Mouse (Mus musculus) midbrain, postnatal 0 days (tissue): Measurements from ENCODE around the gene Pcid2. TPM values are rescaled to one million over a fixed set of nuclear protein-coding genes. Genes with fewer than 3 reads are reported as not detected.

Experiments used
- ATAC-seq: fragments of 200-750 bp; cut with Nextera tagmentation; 2 replicates; pipeline ENCODE4 v1.8.0; 2017; ENCODE audit warnings: moderate number of reproducible peaks, mild to moderate bottlenecking, moderate TSS enrichment, moderate library complexity; ENCODE audit not compliant: low FRiP score
- DNase-seq: peaks from one replicate; pipeline ENCODE4 v3.0.0-alpha.2; 2015; ENCODE audit warnings: low spot score
- H3K27ac ChIP-seq: fragments of 300-500 bp; sonication (generic); 2 replicates; pipeline ENCODE4 v1.5.1; 2014; ENCODE audit warnings: low read depth, mild to moderate bottlenecking, low read length, mixed read lengths
- H3K27me3 ChIP-seq: fragments of 300-500 bp; sonication (generic); 2 replicates; pipeline ENCODE4 v1.6.1; 2014; ENCODE audit warnings: low read length, control low read depth, mixed read lengths; ENCODE audit not compliant: insufficient read depth
- H3K36me3 ChIP-seq: fragments of 300-500 bp; sonication (generic); 2 replicates; pipeline ENCODE4 v1.6.1; 2014; ENCODE audit warnings: low read length, control low read depth, mixed read lengths; ENCODE audit not compliant: insufficient read depth
- H3K4me1 ChIP-seq: fragments of 300-500 bp; sonication (generic); 2 replicates; pipeline ENCODE4 v1.6.1; 2014; ENCODE audit warnings: mild to moderate bottlenecking, control low read depth, antibody characterized with exemption, low read length, mixed read lengths; ENCODE audit not compliant: insufficient read depth
- H3K4me2 ChIP-seq: fragments of 300-500 bp; sonication (generic); 2 replicates; pipeline ENCODE4 v1.6.1; 2014; ENCODE audit warnings: low read depth, mild to moderate bottlenecking, low read length, mixed read lengths; ENCODE audit not compliant: poor library complexity, severe bottlenecking
- H3K4me3 ChIP-seq: fragments of 300-500 bp; sonication (generic); 2 replicates; pipeline ENCODE4 v1.5.1; 2014; ENCODE audit warnings: low read depth, mild to moderate bottlenecking, low read length, moderate library complexity
- H3K9ac ChIP-seq: fragments of 300-500 bp; sonication (generic); replicated peaks from 2 replicates; pipeline ENCODE4 v1.6.1; 2014; ENCODE audit warnings: mild to moderate bottlenecking, low read length, moderate library complexity, mixed read lengths; ENCODE audit not compliant: poor library complexity, severe bottlenecking
- H3K9me3 ChIP-seq: fragments of 300-500 bp; sonication (generic); 2 replicates; pipeline ENCODE4 v1.6.1; 2016; ENCODE audit warnings: low read length, control low read depth
- CTCF ChIP-seq: IDR thresholded peaks from 2 replicates; pipeline ENCODE4 v1.5.1; 2016; ENCODE audit warnings: antibody characterized with exemption, mild to moderate bottlenecking
- WGBS: fragments of 180-500 bp; shearing (Covaris S2); extraction: QIAGEN DNeasy Blood & Tissue Kit; methylation state at CpG from one replicate; pipeline ENCODE4 v1.1.7; 2014; 5-methylcytosine and 5-hydroxymethylcytosine counted together
- polyA plus RNA-seq: library from polyadenylated mRNA; unstranded; fragments of >200 nt; fragmentation: Nextera tagmentation; extraction: Ambion mirVana; gene quantifications from 2 replicates; pipeline ENCODE4 v1.2.1, GENCODE M21; 2015
- total RNA-seq: library from RNA; depleted of rRNA; stranded (reverse); fragments of >200 nt; gene quantifications from 2 replicates; pipeline ENCODE4 v1.2.3, GENCODE M21; 2014

Pcid2 gene
- total and polyA plus RNA-seq, 2 experiments from 2014 or later, result 29.0 to 32.2 TPM

GRCm38 (mm10) chr8:13073255-13073654 lies 32.0 kb downstream of the Pcid2 start:
- Histone ChIP-seq H3K9ac (no peak overlapping the region), H3K27me3 (no peaks in the 10 kb centered on the region), H3K4me3 (no peak overlapping the region), H3K4me2 (no peak overlapping the region), H3K36me3 (peaks cover 32% of the 10 kb centered on the region), H3K27ac (no peak overlapping the region), H3K9me3 (no peaks in the 10 kb centered on the region), H3K4me1 (no peaks in the 10 kb centered on the region)
- WGBS, result 95% methylated on average over 11 of the region's 11 CpGs
- TF ChIP-seq CTCF, result no peak
- ATAC-seq (no peak), DNase-seq (no peak)

DNA sequence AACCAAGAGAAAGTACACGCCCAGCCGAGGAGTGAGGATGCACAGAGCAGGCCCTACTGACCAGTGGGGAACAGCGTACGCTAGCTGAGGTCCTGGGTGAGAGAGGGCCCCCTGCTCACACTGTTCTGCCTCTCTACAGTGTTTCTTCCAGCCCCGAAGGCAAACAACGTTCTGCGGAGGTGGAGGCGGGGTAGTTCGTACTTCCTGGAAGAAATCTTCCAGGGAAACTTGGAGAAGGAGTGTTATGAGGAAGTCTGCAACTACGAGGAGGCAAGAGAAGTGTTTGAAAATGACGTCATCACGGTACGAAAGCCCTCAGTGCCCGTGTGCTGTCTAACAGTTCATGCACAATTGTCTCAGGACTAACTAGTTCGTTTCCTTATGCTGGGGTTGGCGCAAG lies 42.1 kb downstream of the Pcid2 start:
- no peak for TF ChIP-seq CTCF
- no peaks in the 10 kb centered on the region for H3K4me1 ChIP-seq
- H3K4me2 ChIP-seq, result no peak overlapping the region
- H3K9ac ChIP-seq, result no peak overlapping the region
- no peaks in the 10 kb centered on the region for H3K9me3 ChIP-seq
- 79% methylated on average over 16 of the region's 16 CpGs for WGBS
- H3K4me3 ChIP-seq, result no peak overlapping the region
- ATAC-seq (no peak), DNase-seq (no peak)
- no peak overlapping the region for H3K27ac ChIP-seq
- H3K27me3 ChIP-seq, result no peaks in the 10 kb centered on the region
- H3K36me3 ChIP-seq, result no peaks in the 10 kb centered on the region

GRCm38 (mm10) chr8:13060441-13061150 lies 44.7 kb downstream of the Pcid2 start, which contains the start of gene Proz:
Gene Proz, plus strand, starts transcription at chr8:13060914.
- Histone ChIP-seq H3K9ac (no peak within 1 kb of the TSS), H3K9me3 (no peaks in the 10 kb centered on the region), H3K4me1 (no peaks in the 10 kb centered on the region), H3K27me3 (no peaks in the 10 kb centered on the region), H3K27ac (no peak within 1 kb of the TSS), H3K36me3 (no peaks in the 10 kb centered on the region), H3K4me2 (no peak within 1 kb of the TSS), H3K4me3 (no peak within 1 kb of the TSS)
- ATAC-seq (no peak), DNase-seq (no peak)
- no peak for TF ChIP-seq CTCF
- WGBS, result 83% methylated on average over 17 of the region's 17 CpGs

DNA sequence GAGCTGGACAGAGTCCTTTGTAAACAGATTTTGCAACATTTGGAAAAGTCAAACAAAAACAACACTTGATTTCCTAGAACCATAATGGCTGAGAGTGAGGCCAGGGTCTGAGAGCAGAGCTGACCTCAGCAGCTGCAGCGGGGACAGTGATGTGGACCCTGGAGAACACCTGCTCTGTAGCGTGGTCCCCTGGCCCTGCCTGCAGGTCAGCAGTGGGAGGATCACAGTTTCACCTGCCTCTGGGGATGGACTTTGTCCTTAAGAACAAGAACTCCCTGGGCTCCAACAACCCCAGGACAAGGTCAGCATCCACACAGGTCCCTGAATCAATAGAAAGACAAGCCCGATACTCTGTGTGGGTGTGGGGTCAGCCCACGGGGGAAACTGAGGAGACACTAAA lies 47.9 kb downstream of the Pcid2 start:
- no peak overlapping the region for H3K27ac ChIP-seq
- H3K36me3 ChIP-seq, result no peaks in the 10 kb centered on the region
- H3K9me3 ChIP-seq, result no peaks in the 10 kb centered on the region
- H3K4me1 ChIP-seq, result no peaks in the 10 kb centered on the region
- H3K4me2 ChIP-seq, result no peak overlapping the region
- no peaks in the 10 kb centered on the region for H3K27me3 ChIP-seq
- TF ChIP-seq CTCF, result no peak
- H3K9ac ChIP-seq, result no peak overlapping the region
- ATAC-seq, result no peak
- H3K4me3 ChIP-seq, result no peak overlapping the region
- DNase-seq, result no peak
- 88% methylated on average over 4 of the region's 4 CpGs for WGBS

DNA sequence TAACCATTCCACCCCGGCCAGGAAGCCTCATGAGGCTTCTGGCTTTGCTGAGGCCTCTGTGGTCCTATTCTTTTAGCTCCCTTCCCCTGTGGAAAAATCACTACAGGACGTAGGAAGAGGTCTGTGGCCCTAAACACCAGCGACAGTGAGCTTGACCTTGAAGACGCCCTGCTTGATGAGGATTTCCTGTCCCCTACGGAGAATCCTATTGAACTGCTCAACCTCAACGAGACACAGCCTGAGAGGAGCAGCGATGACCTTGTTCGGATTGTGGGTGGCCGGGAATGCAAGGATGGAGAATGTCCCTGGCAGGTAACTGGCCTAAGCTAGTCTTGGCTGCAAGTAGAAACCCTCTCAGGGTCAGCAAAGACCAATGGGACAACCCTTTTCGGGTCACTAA lies 54.7 kb downstream of the Pcid2 start:
- Histone ChIP-seq H3K9me3 (no peaks in the 10 kb centered on the region), H3K36me3 (no peaks in the 10 kb centered on the region), H3K4me3 (no peak overlapping the region), H3K4me2 (no peak overlapping the region), H3K27ac (no peak overlapping the region), H3K4me1 (no peaks in the 10 kb centered on the region), H3K9ac (no peak overlapping the region), H3K27me3 (no peaks in the 10 kb centered on the region)
- DNase-seq (no peak), ATAC-seq (no peak)
- no peak for TF ChIP-seq CTCF
- 67% methylated on average over 10 of the region's 10 CpGs for WGBS

DNA sequence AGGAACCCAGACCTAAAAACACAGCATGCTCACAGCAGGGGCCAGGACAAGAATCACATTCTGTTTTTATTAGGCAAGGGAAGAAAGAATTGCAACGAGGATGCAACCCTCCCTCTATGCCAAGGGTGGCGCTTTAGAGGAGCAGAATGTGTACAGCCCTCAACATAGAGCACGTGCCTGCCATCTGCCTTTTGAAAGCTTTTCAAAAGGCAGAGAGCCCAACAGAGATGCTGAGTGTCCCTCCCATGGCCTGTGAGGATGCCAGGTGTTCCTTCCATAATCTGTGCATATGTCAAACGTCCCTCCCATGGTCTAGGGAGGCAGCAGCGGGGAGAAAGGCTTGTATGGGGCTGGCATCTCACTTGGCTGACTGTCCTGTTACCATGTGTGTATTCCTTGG lies 57.6 kb downstream of the Pcid2 start:
- no peak overlapping the region for H3K4me3 ChIP-seq
- DNase-seq (peak; percentile 54), ATAC-seq (no peak)
- no peak for TF ChIP-seq CTCF
- H3K4me2 ChIP-seq, result no peak overlapping the region
- H3K27ac ChIP-seq, result no peak overlapping the region
- H3K36me3 ChIP-seq, result no peaks in the 10 kb centered on the region
- no peaks in the 10 kb centered on the region for H3K9me3 ChIP-seq
- no peaks in the 10 kb centered on the region for H3K27me3 ChIP-seq
- no peaks in the 10 kb centered on the region for H3K4me1 ChIP-seq
- 49% methylated on average over 5 of the region's 5 CpGs for WGBS
- H3K9ac ChIP-seq, result no peak overlapping the region
